Mouse (Mus musculus) spleen, postnatal 0 days (tissue): ENCODE data around the gene Higd1b. TPM values are rescaled to one million over a fixed set of nuclear protein-coding genes. Genes with fewer than 3 reads are reported as not detected.

Source experiments
- polyA plus RNA-seq: library from polyadenylated mRNA; unstranded; fragments of >200 nt; fragmentation: Nextera tagmentation; extraction: Ambion mirVana; gene quantifications from 2 replicates; pipeline ENCODE4 v1.2.1, GENCODE M21; 2015

Gene Higd1b
- 0.29 TPM in 1 of 2 replicates, not detected in the other for polyA plus RNA-seq

GRCm38 (mm10) chr11:102835549-102835948, at the start of gene Higd1b:
Gene Higd1b (plus strand): TSS chr11:102835849.

GRCm38 (mm10) chr11:102819021-102819782, 16.4 kb upstream of the Higd1b start, which contains the start of gene Gjc1:
Gene Gjc1 (minus strand): TSS chr11:102819700.

GRCm38 (mm10) chr11:102880585-102881313, 45.1 kb downstream of the Higd1b start, which contains the start of the genes Eftud2 and Ccdc103:
Gene Eftud2 (minus strand): TSS chr11:102880985.
Gene Ccdc103 (plus strand): TSS chr11:102881204.

GRCm38 (mm10) chr11:102884616-102885219, 49.1 kb downstream of the Higd1b start, which contains the start of gene Fam187a:
Gene Fam187a (plus strand): TSS chr11:102885169.

Other genes starting within 250 kb of the Higd1b start
- 3.4 and 4.1 TPM in 2 replicates for gene Fzd2, start 231.5 kb upstream of the Higd1b start, polyA plus RNA-seq
- 0.07 TPM in 1 of 2 replicates, not detected in the other for gene Meioc, start 172.1 kb upstream of the Higd1b start, polyA plus RNA-seq
- 14.4 and 16.5 TPM in 2 replicates for gene Ccdc43, start 138.1 kb upstream of the Higd1b start, polyA plus RNA-seq
- gene Adam11, start 74.4 kb upstream of the Higd1b start, polyA plus RNA-seq, result 0.82 and 1.2 TPM in 2 replicates
- gene Gjc1, start 16.1 kb upstream of the Higd1b start, polyA plus RNA-seq, result 7.1 and 9.2 TPM in 2 replicates
- 110 and 121 TPM in 2 replicates for gene Eftud2, start 45.1 kb downstream of the Higd1b start, polyA plus RNA-seq
- 0.69 and 0.77 TPM in 2 replicates for gene Ccdc103, start 45.4 kb downstream of the Higd1b start, polyA plus RNA-seq
- not detected in 2 replicates for gene Fam187a, start 49.3 kb downstream of the Higd1b start, polyA plus RNA-seq
- 8.5 and 9.8 TPM in 2 replicates for gene Gfap, start 65.1 kb downstream of the Higd1b start, polyA plus RNA-seq
- 7.1 and 9.6 TPM in 2 replicates for gene Kif18b, start 89.3 kb downstream of the Higd1b start, polyA plus RNA-seq
- 0.08 and 0.28 TPM in 2 replicates for gene C1ql1, start 110.8 kb downstream of the Higd1b start, polyA plus RNA-seq
- 53.0 and 56.6 TPM in 2 replicates for gene Nmt1, start 192.3 kb downstream of the Higd1b start, polyA plus RNA-seq
- 20.9 and 27.5 TPM in 2 replicates for gene Dcakd, start 192.5 kb downstream of the Higd1b start, polyA plus RNA-seq